Mouse (Mus musculus): ENCODE results near the gene Terb1.

GRCm38 (mm10) chr8:104472465-104472864 is 37.2 kb downstream of the Terb1 start:
- TF ChIP-seq CTCF (IDR thresholded peaks at IDR 0.05; ENCODE audit: low read depth, low read length), result no peak
- no peak for TF ChIP-seq GATA1 (IDR thresholded peaks at IDR 0.05; ENCODE audit: borderline replicate concordance, low read length)
- TF ChIP-seq GATA2 (IDR thresholded peaks at IDR 0.05; ENCODE audit: borderline replicate concordance, low read depth, low read length), result no peak
- TF ChIP-seq TAL1 (conservative IDR thresholded peaks at IDR 0.05; ENCODE audit: low read depth, low read length), result no peak
- no peak for TF ChIP-seq POLR2AphosphoS5 (IDR thresholded peaks at IDR 0.05; ENCODE audit: insufficient replicate concordance, low read depth, low read length)
